Mouse (Mus musculus): ENCODE data around the gene Psmd5.
"Not testable (repeated sequence)": the region's sequence is repeated elsewhere in the genome, so short reads cannot be mapped to it uniquely, and the experiment has no call there.

Gene Psmd5

GRCm38 (mm10) chr2:34825827-34826459, 48.8 kb downstream of the Psmd5 start, which contains the start of gene Fbxw2:
TSS of gene Fbxw2 (minus strand) at chr2:34826311.
- peak; percentile 88 for DNase-seq

- DNase-seq = no peak
Measured at GRCm38 (mm10) chr2:34818492-34818891, 56.3 kb downstream of the Psmd5 start.

GRCm38 (mm10) chr2:34815893-34816292, 58.9 kb downstream of the Psmd5 start:
- DNase-seq = not testable (repeated sequence)

GRCm38 (mm10) chr2:34812706-34813105, 62.1 kb downstream of the Psmd5 start:
- DNase-seq = no peak

GRCm38 (mm10) chr2:34810775-34811174, 64.0 kb downstream of the Psmd5 start:
- no peak for DNase-seq

- no peak for DNase-seq
Measured at GRCm38 (mm10) chr2:34809568-34809967, 65.2 kb downstream of the Psmd5 start.

- DNase-seq = no peak
Measured at GRCm38 (mm10) chr2:34808057-34808456, 66.7 kb downstream of the Psmd5 start.

- no peak for DNase-seq
Measured at GRCm38 (mm10) chr2:34805364-34805950, 69.3 kb downstream of the Psmd5 start.

GRCm38 (mm10) chr2:34804815-34805214, 70.0 kb downstream of the Psmd5 start:
- no peak for DNase-seq

- DNase-seq = no peak
Measured at GRCm38 (mm10) chr2:34804172-34804571, 70.6 kb downstream of the Psmd5 start.

GRCm38 (mm10) chr2:34803746-34804145, 71.0 kb downstream of the Psmd5 start:
- DNase-seq = no peak

GRCm38 (mm10) chr2:34802565-34803245, 72.1 kb downstream of the Psmd5 start:
- not testable (repeated sequence) for DNase-seq

GRCm38 (mm10) chr2:34801516-34802482, 73.0 kb downstream of the Psmd5 start:
- peak; percentile 95 for DNase-seq

GRCm38 (mm10) chr2:34800371-34800770, 74.4 kb downstream of the Psmd5 start:
- no peak for DNase-seq

All from thymus, postnatal 25 days (tissue).